Mouse (Mus musculus): ENCODE measurements around the gene Hist1h3f. TPM values are rescaled to one million over a fixed set of nuclear protein-coding genes. Genes with fewer than 3 reads are reported as not detected.
"Not testable (repeated sequence)": the region's sequence is repeated elsewhere in the genome, so short reads cannot be mapped to it uniquely, and the experiment has no call there.

Gene Hist1h3f
- polyA plus RNA-seq, 1 experiment from 2014 or later = 0.92 TPM

DNA sequence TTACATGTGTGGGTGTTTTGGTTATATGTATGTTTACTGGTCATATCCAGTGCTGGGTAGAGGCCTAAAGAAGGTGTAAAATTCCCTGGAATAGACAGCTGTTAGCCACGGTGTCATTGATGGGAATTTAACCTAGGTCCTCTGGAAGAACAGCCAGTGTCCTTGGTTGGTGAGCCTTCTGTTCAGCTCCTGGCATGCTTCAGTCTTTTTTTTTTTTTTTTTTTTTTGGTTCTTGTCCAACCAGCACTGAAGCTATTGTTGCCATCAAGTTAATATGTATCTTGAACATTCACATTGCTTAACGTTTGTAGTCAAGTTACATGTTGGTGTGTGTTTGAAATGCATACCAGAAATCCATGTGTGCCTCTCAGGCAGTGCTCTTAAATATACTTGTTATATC, 20.6 kb downstream of the Hist1h3f start:
- no peak for DNase-seq (ENCODE audit: low spot score)
- no peak overlapping the region for H3K4me3 ChIP-seq
- 78% methylated on average over 2 of the region's 2 CpGs for WGBS
- H3K27me3 ChIP-seq (ENCODE audit: insufficient read depth, poor library complexity, severe bottlenecking) = no peaks in the 10 kb centered on the region
- 0 out of 2 replicates have a peak, but pooled peaks cover 5% of the 10 kb centered on the region for H3K4me1 ChIP-seq (replicated peaks)
- H3K36me3 ChIP-seq = no peaks in the 10 kb centered on the region
- no peaks in the 10 kb centered on the region for H3K9me3 ChIP-seq
- peak overlapping the region; percentile 98 for H3K27ac ChIP-seq

DNA sequence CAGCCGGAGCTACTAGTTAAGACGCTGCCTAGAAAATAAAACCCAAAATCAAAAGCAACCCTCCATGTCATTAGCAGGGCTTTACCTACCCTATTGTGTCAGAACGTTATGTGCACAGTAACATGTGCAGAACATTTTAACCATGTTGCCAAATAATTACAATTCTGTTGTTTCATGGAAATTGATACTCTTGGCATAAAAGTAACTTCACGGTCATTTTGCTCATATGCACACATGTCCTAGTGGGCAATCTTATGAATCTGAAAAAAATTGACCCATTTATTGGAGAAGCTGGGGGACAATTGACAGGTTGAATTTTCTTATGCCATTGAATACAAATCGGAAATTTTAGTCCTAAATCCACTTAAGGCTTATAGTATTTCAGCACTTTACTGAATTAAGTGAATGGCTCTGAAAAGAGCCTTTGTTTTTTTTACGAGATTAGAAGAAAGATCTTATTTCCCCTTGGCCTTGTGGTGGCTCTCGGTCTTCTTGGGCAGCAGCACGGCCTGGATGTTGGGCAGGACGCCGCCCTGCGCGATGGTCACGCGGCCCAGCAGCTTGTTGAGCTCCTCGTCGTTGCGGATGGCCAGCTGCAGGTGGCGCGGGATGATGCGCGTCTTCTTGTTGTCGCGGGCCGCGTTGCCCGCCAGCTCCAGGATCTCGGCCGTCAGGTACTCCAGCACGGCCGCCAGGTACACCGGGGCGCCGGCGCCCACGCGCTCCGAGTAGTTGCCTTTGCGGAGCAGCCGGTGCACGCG, 26.6 kb downstream of the Hist1h3f start:
- Histone ChIP-seq H3K4me3 (peak overlapping the region; percentile 56), H3K27ac (peak overlapping the region; percentile 98), H3K4me1 (replicated peaks) (peaks cover 22% of the 10 kb centered on the region)
- not testable (repeated sequence) for DNase-seq (ENCODE audit: low spot score); H3K27me3 ChIP-seq (ENCODE audit: insufficient read depth, poor library complexity, severe bottlenecking); H3K9me3 ChIP-seq; H3K36me3 ChIP-seq
- 2% methylated on average over 29 of the region's 41 CpGs for WGBS

DNA sequence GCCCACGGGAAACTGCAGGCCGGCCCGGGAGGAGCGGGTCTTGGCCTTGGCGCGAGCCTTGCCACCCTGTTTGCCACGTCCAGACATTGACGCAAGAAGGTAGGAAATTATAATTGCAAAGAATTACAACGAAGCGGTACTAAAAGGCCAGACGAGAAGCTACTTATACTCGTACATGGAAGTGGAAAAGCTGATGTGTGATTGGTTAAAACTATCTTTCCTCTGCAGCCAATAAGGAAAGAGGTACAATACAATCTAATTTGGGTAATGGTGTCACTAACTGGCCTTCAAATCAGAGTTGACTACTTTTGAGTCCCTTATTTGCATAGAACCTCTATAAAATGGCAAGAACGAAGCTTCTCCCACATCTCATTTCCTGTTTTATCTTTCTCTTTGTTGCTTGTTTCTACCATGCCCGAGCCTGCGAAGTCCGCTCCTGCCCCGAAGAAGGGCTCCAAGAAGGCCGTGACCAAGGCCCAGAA, 27.2 kb downstream of the Hist1h3f start, which contains the start of the genes Hist1h2ae and Hist1h2bg:
Gene Hist1h2ae (minus strand): TSS at position 199 of the 482 bp plus-strand sequence.
Gene Hist1h2bg (plus strand): TSS at position 375 of the 482 bp plus-strand sequence.
- H3K27ac ChIP-seq = peak within 1 kb of the TSS; percentile 98
- no peaks in the 10 kb centered on the region for H3K36me3 ChIP-seq
- peak within 1 kb of the TSS; percentile 56 for H3K4me3 ChIP-seq
- no peaks in the 10 kb centered on the region for H3K27me3 ChIP-seq (ENCODE audit: insufficient read depth, poor library complexity, severe bottlenecking)
- peak; percentile 74 for DNase-seq (ENCODE audit: low spot score)
- H3K9me3 ChIP-seq = no peaks in the 10 kb centered on the region
- H3K4me1 ChIP-seq (replicated peaks) = peaks cover 24% of the 10 kb centered on the region
- under 1% methylated on average over 18 of the region's 18 CpGs for WGBS

DNA sequence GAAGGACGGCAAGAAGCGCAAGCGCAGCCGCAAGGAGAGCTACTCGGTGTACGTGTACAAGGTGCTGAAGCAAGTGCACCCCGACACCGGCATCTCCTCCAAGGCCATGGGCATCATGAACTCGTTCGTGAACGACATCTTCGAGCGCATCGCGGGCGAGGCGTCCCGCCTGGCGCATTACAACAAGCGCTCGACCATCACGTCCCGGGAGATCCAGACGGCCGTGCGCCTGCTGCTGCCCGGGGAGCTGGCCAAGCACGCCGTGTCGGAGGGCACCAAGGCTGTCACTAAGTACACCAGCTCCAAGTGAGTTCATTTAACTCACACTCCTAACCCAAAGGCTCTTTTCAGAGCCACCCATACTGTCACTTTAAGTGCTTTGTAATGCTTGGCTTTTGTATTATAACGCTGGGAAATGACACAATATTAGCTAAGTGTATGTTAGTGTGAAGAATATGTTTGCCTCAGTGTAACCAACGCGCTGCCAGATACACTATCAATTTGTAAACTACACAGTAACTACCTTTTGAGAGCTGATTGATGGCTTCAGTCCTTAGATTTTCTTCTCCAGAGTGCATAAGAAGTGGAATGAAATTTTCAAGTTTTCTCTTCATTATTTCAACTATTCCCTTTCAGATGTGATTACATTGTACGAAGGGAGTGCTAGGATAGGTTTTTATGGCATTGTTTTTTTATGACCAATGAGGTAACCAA, 27.8 kb downstream of the Hist1h3f start:
- WGBS = under 1% methylated on average over 16 of the region's 34 CpGs
- not testable (repeated sequence) for H3K36me3 ChIP-seq; H3K27me3 ChIP-seq (ENCODE audit: insufficient read depth, poor library complexity, severe bottlenecking); DNase-seq (ENCODE audit: low spot score); H3K9me3 ChIP-seq
- Histone ChIP-seq H3K4me3 (peak overlapping the region; percentile 56), H3K27ac (peak overlapping the region; percentile 98), H3K4me1 (replicated peaks) (peaks cover 30% of the 10 kb centered on the region)

DNA sequence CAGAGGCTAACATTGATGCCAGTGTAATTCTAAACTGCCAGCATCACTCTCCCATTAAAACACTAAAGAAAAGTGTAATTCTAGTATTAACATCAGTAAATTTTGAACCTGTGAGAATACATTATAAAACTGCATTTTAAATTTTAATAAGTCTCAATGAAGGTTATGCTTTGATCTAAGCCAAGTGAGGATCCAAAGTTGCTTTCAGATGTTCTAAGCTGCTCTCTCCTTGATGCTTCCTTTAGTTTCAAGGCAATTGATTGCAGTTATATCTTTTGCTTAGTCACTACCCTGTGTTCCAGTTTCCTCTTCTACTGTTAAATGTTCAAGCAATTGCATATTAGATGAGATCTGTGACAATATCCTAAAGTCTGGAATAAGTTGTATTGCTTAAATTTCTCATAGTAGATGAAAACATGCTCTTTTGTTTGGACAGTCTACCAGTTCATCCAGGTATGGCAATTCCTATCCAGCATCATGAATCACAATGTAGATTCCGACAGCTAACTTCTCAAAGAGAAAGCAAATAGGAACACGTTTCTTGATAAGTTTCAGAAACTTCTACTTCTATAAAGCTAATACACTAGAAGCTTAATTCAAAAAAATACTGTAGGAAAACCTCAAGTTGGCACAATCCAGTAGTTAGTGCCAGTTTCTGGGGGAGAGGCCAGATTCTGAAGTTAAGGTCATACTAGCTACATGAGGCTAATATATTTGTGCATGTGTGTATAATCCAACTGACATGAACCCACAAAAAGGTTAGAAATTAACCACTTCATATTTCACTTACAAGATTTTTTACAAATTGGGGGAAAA, 28.6 kb downstream of the Hist1h3f start:
- no peak for DNase-seq (ENCODE audit: low spot score)
- Histone ChIP-seq H3K36me3 (no peaks in the 10 kb centered on the region), H3K9me3 (no peaks in the 10 kb centered on the region), H3K4me1 (replicated peaks) (peaks cover 38% of the 10 kb centered on the region), H3K27ac (peak overlapping the region; percentile 91), H3K27me3 (ENCODE audit: insufficient read depth, poor library complexity, severe bottlenecking) (no peaks in the 10 kb centered on the region), H3K4me3 (peak overlapping the region; percentile 56)
- 45% methylated on average over 2 of the region's 2 CpGs for WGBS

DNA sequence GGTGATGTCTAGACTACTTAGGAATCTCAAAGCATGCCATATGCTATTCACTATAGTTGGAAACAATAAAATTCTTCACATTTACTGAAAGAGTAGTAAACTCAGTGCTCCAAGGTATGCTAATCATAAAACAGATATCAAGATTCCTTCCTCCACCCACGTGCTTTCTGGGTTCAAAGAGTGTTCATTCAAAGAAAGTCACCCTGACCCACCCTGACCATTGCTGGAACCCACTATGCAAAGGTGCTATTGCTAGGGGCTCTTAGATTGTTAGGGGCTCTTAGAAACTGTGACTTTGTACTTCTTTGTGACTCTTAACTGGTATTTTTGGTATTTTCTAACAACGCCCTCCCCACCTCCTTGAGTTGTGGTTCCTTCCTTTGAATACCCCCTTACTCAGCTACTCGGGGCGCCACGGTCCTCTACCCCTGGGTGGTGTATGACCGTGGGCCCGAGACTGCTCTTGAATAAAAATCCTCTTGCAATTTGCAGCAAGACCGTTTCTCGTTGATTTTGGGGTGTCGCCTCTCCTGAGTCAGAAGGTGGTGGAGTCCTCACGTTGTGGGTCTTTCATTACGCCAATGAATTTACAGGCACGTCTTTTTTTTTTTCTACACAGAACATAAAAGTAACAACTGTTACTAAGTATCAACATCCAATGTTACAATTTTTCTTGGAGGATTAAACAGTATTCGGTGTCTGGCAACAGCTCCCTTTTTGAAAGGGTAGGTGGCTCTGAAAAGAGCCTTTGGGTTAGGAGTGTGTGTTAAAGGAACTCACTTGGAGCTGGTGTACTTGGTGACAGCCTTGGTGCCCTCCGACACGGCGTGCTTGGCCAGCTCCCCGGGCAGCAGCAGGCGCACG, 29.4 kb downstream of the Hist1h3f start:
- peak overlapping the region; percentile 91 for H3K27ac ChIP-seq
- not testable (repeated sequence) for DNase-seq (ENCODE audit: low spot score); H3K9me3 ChIP-seq; H3K27me3 ChIP-seq (ENCODE audit: insufficient read depth, poor library complexity, severe bottlenecking); H3K36me3 ChIP-seq
- peaks cover 38% of the 10 kb centered on the region for H3K4me1 ChIP-seq (replicated peaks)
- 8% methylated on average over 20 of the region's 20 CpGs for WGBS
- H3K4me3 ChIP-seq = peak overlapping the region; percentile 56

DNA sequence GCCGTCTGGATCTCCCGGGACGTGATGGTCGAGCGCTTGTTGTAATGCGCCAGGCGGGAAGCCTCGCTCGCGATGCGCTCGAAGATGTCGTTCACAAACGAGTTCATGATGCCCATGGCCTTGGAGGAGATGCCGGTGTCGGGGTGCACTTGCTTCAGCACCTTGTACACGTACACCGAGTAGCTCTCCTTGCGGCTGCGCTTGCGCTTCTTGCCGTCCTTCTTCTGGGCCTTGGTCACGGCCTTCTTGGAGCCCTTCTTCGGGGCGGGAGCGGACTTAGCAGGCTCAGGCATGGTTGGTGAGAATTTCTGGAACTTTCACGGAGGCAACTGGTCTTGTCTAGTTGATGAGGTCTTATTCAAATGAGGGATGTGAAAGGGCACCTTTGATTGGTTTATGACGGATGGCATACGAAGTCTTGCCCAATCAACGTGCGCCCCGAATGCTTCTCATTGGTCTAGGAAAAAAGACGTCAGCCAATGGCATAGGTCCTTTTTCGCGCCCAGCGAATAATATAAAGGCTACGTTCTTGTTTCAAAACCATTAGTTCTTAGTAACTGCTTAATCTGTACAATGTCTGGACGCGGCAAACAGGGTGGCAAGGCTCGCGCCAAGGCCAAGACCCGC, 30.2 kb downstream of the Hist1h3f start, which contains the start of the genes Hist1h2bf and Hist1h2ad:
Gene Hist1h2bf (minus strand): TSS at position 299 of the 627 bp plus-strand sequence.
Gene Hist1h2ad (plus strand): TSS at position 484 of the 627 bp plus-strand sequence.
- Histone ChIP-seq H3K4me3 (peak within 1 kb of the TSS; percentile 62), H3K4me1 (replicated peaks) (peaks cover 38% of the 10 kb centered on the region), H3K27ac (peak within 1 kb of the TSS; percentile 91)
- not testable (repeated sequence) for H3K9me3 ChIP-seq; H3K36me3 ChIP-seq; H3K27me3 ChIP-seq (ENCODE audit: insufficient read depth, poor library complexity, severe bottlenecking)
- WGBS = under 1% methylated on average over 42 of the region's 42 CpGs
- DNase-seq (ENCODE audit: low spot score) = peak; percentile 91

DNA sequence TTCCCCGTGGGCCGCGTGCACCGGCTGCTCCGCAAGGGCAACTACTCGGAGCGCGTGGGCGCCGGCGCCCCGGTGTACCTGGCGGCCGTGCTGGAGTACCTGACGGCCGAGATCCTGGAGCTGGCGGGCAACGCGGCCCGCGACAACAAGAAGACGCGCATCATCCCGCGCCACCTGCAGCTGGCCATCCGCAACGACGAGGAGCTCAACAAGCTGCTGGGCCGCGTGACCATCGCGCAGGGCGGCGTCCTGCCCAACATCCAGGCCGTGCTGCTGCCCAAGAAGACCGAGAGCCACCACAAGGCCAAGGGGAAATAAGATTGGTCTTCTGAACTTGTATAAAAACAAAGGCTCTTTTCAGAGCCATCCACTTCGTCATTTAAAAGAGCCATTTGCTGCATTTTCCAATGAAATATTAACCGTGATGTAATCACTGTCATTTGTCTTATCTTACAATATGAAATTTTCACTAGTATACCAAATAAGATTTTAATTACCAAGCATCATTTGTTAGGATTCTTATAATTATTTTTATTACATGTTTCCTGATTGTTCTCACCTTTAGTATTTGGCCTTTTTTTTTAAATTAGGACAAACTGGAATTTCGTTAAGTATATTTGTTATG, 30.8 kb downstream of the Hist1h3f start:
- H3K4me1 ChIP-seq (replicated peaks) = peaks cover 38% of the 10 kb centered on the region
- under 1% methylated on average over 11 of the region's 39 CpGs for WGBS
- not testable (repeated sequence) for H3K36me3 ChIP-seq; H3K27me3 ChIP-seq (ENCODE audit: insufficient read depth, poor library complexity, severe bottlenecking); H3K9me3 ChIP-seq; DNase-seq (ENCODE audit: low spot score)
- H3K4me3 ChIP-seq = peak overlapping the region; percentile 62
- H3K27ac ChIP-seq = peak overlapping the region; percentile 91

DNA sequence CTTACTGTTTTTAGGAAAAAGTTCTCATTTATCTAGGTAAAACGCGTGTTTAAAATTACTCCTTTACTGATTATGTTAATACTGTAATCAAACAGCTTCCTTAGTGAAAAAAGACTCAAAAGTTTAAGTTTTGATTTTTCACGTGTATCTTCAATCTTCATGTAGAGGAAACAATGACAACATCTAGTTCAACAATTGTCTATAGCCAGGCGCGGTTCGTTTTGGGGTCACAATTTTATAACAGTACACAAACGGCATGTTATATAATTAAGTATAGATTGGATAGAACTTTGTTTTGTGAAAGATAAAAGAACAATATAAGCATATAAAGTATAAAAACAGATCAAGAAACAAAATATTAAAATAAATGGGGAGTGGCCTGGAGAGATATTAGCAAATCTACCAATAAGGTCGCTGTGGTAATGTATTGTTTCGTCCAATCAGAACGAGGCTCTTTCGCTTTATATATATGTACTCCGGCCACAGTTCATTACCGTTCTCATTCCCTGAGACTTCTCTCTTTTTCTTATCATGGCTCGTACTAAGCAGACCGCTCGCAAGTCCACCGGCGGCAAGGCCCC, 31.5 kb downstream of the Hist1h3f start, which contains the start of gene Hist1h3d:
Gene Hist1h3d (plus strand): TSS at position 493 of the 581 bp plus-strand sequence.
- Histone ChIP-seq H3K36me3 (no peaks in the 10 kb centered on the region), H3K9me3 (no peaks in the 10 kb centered on the region), H3K27ac (peak within 1 kb of the TSS; percentile 93), H3K4me3 (peak within 1 kb of the TSS; percentile 62), H3K4me1 (replicated peaks) (peaks cover 33% of the 10 kb centered on the region), H3K27me3 (ENCODE audit: insufficient read depth, poor library complexity, severe bottlenecking) (no peaks in the 10 kb centered on the region)
- under 1% methylated on average over 18 of the region's 18 CpGs for WGBS
- peak; percentile 62 for DNase-seq (ENCODE audit: low spot score)

DNA sequence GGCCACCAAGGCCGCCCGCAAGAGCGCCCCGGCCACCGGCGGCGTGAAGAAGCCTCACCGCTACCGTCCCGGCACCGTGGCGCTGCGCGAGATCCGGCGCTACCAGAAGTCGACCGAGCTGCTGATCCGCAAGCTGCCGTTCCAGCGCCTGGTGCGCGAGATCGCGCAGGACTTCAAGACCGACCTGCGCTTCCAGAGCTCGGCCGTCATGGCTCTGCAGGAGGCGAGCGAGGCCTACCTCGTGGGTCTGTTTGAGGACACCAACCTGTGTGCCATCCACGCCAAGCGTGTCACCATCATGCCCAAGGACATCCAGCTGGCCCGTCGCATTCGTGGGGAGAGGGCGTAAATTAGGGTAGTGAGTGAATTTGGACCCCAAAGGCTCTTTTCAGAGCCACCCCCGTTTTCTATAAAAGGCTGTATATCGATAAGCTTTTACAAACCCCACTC, 32.0 kb downstream of the Hist1h3f start:
- not testable (repeated sequence) for DNase-seq (ENCODE audit: low spot score); H3K27me3 ChIP-seq (ENCODE audit: insufficient read depth, poor library complexity, severe bottlenecking); H3K36me3 ChIP-seq; H3K9me3 ChIP-seq
- H3K27ac ChIP-seq = peak overlapping the region; percentile 93
- peak overlapping the region; percentile 62 for H3K4me3 ChIP-seq
- H3K4me1 ChIP-seq (replicated peaks) = peaks cover 36% of the 10 kb centered on the region
- under 1% methylated on average over 17 of the region's 40 CpGs for WGBS
